Mouse (Mus musculus): Measurements from ENCODE around the gene Chd6.

Gene Chd6

DNA sequence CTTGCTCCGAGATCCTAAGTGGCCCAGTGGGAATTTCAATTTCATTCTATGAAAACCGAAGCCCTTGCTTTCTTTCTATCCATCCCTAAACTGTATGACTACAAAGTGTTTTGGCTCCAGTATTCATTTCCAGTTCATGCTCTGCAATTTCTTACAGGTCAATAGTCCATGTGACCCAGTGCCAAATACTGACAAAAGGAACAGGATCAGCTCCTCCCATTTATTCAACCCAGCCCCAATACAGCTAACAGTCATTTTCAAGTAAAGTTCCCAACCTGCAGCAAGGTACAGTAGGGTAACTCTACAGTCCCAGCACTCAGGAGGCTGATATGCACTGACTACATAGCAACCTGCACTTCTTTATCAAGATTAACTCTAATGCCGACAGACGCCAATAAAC, 50.0 kb downstream of the Chd6 start:
- no peak for TF ChIP-seq CTCF (conservative IDR thresholded peaks at IDR 0.05; ENCODE audit: low read length)
- no peak for TF ChIP-seq POU5F1 (IDR thresholded peaks at IDR 0.05; ENCODE audit: borderline replicate concordance, low read length)
- TF ChIP-seq NANOG (IDR thresholded peaks at IDR 0.05; ENCODE audit: borderline replicate concordance, low read length): no peak
- peaks cover 39% of the 10 kb centered on the region for H3K36me3 ChIP-seq (ENCODE audit: insufficient read depth, low read length)
- no peaks in the 10 kb centered on the region for H3K27me3 ChIP-seq (ENCODE audit: insufficient read depth, low read length)
- H3K4me1 ChIP-seq (replicated peaks; ENCODE audit: low read depth, low read length): peaks cover 7% of the 10 kb centered on the region
- H3K4me3 ChIP-seq (replicated peaks; ENCODE audit: low read length): no peak overlapping the region
- H3K9me3 ChIP-seq (ENCODE audit: low read length): peaks cover 24% of the 10 kb centered on the region

DNA sequence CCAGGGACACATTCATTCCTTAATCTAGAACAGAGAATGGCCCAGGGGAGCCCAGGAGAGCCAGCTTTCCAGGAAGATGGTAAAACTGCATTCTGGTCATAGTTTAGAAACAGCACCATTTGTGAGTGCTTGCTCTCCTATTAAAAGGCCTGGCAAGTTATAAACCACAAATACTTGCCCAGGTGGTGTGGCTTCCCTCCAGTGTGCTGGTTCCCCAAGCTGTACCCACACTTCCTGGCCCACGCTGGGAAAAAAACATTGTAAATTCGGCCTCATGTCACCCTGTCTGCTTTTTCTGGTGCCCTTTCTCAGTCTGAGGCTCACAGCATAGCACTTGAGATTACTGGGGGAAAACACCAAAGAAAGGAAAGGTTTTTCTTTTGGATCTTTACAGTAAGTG, 55.1 kb downstream of the Chd6 start:
- Histone ChIP-seq H3K9me3 (ENCODE audit: low read length) (peaks cover 24% of the 10 kb centered on the region), H3K4me3 (replicated peaks; ENCODE audit: low read length) (no peak overlapping the region), H3K36me3 (ENCODE audit: insufficient read depth, low read length) (peaks cover 71% of the 10 kb centered on the region), H3K27me3 (ENCODE audit: insufficient read depth, low read length) (no peaks in the 10 kb centered on the region), H3K4me1 (replicated peaks; ENCODE audit: low read depth, low read length) (no peaks in the 10 kb centered on the region)
- TF ChIP-seq CTCF (conservative IDR thresholded peaks at IDR 0.05; ENCODE audit: low read length): no peak
- no peak for TF ChIP-seq POU5F1 (IDR thresholded peaks at IDR 0.05; ENCODE audit: borderline replicate concordance, low read length)
- no peak for TF ChIP-seq NANOG (IDR thresholded peaks at IDR 0.05; ENCODE audit: borderline replicate concordance, low read length)

DNA sequence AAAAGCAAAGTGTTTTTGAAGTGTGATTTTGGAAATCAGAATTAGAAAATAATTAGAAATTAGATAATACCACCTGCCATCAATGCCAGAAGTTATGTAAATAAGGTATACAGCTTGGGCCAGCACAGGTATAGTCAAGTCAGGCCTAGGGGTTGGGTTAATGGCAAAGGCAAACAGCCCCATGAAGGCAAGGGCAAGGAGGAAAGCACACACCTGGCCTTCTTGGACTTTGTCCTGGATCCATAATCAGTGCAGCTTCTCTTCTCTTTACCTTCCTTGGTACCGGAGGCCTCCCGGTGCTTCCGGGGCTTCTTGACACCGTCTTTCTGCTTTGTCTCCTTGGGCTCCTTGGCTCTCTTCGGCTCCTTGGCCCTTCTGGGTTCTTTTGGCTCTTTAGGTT, 56.7 kb downstream of the Chd6 start:
- no peaks in the 10 kb centered on the region for H3K27me3 ChIP-seq (ENCODE audit: insufficient read depth, low read length)
- TF ChIP-seq POU5F1 (IDR thresholded peaks at IDR 0.05; ENCODE audit: borderline replicate concordance, low read length) (no peak), CTCF (conservative IDR thresholded peaks at IDR 0.05; ENCODE audit: low read length) (no peak), NANOG (IDR thresholded peaks at IDR 0.05; ENCODE audit: borderline replicate concordance, low read length) (no peak)
- H3K4me3 ChIP-seq (replicated peaks; ENCODE audit: low read length): no peak overlapping the region

DNA sequence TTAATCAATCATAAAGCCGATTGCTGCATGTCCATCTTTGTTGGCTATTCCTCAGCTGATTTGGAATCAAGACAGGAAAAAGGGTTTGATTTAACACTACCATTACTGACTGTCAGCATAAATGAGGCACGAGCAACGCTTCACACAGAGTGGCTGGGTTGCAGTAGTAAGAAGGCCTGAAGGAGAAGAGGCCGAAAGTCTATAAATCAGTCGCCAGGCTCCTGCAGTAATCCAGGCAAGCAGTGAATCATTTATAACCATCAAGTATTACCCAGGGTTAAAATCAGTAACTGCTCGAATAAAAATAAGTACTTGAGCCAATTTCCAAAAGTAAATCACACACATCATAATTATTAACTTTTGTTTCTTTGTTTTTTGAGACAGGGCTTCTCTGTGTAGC, 59.4 kb downstream of the Chd6 start:
- peaks cover 75% of the 10 kb centered on the region for H3K36me3 ChIP-seq (ENCODE audit: insufficient read depth, low read length)
- no peaks in the 10 kb centered on the region for H3K4me1 ChIP-seq (replicated peaks; ENCODE audit: low read depth, low read length)
- TF ChIP-seq NANOG (IDR thresholded peaks at IDR 0.05; ENCODE audit: borderline replicate concordance, low read length): no peak
- no peak for TF ChIP-seq POU5F1 (IDR thresholded peaks at IDR 0.05; ENCODE audit: borderline replicate concordance, low read length)
- no peak for TF ChIP-seq CTCF (conservative IDR thresholded peaks at IDR 0.05; ENCODE audit: low read length)
- no peaks in the 10 kb centered on the region for H3K27me3 ChIP-seq (ENCODE audit: insufficient read depth, low read length)
- no peak overlapping the region for H3K4me3 ChIP-seq (replicated peaks; ENCODE audit: low read length)
- H3K9me3 ChIP-seq (ENCODE audit: low read length): no peaks in the 10 kb centered on the region; the same call in 1 of the 2 replicates

More for the DNA sequence above, 56.7 kb downstream of the Chd6 start:
- peaks cover 21% of the 10 kb centered on the region for H3K9me3 ChIP-seq (ENCODE audit: low read length)
- peaks cover 78% of the 10 kb centered on the region for H3K36me3 ChIP-seq (ENCODE audit: insufficient read depth, low read length)
- no peaks in the 10 kb centered on the region for H3K4me1 ChIP-seq (replicated peaks; ENCODE audit: low read depth, low read length)

DNA sequence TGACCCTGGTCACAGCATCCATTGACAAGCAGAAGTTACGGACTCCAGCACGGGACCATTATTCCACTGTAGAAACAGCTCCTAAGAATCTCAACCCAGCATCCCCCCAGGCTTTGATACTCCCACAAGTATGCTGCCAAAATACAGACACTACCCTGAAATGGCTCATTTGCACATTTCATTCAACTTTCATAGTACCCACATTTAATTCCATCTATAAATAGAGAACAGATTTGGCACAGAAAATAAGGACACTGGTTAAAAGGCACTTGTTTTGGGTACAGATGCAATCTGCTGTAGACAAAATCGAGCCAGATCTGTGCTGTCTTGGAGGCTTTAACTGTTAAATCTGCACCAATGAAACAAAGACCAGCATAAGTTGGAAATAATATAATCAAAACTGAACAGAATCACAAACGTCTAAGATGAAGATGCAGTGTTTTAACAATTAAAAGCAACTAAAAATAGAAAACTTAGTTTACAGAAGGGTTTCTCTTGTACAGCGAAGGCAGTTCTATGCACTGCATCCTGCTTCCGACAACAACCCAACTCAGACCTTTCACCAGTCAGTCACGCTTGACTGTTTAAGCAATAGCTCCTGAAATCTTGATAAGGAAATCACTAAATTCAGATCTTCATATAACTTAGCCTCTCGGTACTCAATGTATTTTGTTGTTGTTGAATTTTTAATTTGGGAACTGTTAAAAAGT, 64.2 kb downstream of the Chd6 start:
- Histone ChIP-seq H3K4me3 (replicated peaks; ENCODE audit: low read length) (no peak overlapping the region), H3K27me3 (ENCODE audit: insufficient read depth, low read length) (no peaks in the 10 kb centered on the region), H3K36me3 (ENCODE audit: insufficient read depth, low read length) (peaks cover 63% of the 10 kb centered on the region), H3K4me1 (replicated peaks; ENCODE audit: low read depth, low read length) (no peaks in the 10 kb centered on the region), H3K9me3 (ENCODE audit: low read length) (no peaks in the 10 kb centered on the region)
- TF ChIP-seq CTCF (conservative IDR thresholded peaks at IDR 0.05; ENCODE audit: low read length): no peak
- TF ChIP-seq POU5F1 (IDR thresholded peaks at IDR 0.05; ENCODE audit: borderline replicate concordance, low read length): no peak
- TF ChIP-seq NANOG (IDR thresholded peaks at IDR 0.05; ENCODE audit: borderline replicate concordance, low read length): no peak

DNA sequence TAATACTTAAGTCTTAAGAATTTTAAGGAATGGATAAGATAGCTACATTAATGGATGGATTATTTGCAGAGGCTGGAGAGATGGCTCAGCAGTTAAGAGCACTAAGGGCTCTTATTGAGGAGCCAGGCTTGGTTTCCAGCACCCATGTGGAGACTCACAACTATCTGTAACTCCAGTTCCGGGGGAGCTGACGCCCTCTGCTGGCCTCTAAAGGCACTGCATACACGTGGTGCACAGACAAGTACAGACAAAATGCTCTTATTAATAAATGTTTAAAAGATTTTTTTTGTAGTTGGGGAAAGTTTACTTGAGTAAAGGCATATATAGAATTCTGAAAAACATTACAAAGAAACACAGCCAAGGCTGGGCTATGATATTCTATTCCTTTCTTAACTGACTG, 66.0 kb downstream of the Chd6 start:
- Histone ChIP-seq H3K36me3 (ENCODE audit: insufficient read depth, low read length) (peaks cover 68% of the 10 kb centered on the region), H3K4me3 (replicated peaks; ENCODE audit: low read length) (no peak overlapping the region), H3K27me3 (ENCODE audit: insufficient read depth, low read length) (no peaks in the 10 kb centered on the region), H3K9me3 (ENCODE audit: low read length) (no peaks in the 10 kb centered on the region), H3K4me1 (replicated peaks; ENCODE audit: low read depth, low read length) (no peaks in the 10 kb centered on the region)
- peak; percentile 92 for TF ChIP-seq CTCF (conservative IDR thresholded peaks at IDR 0.05; ENCODE audit: low read length)
- no peak for TF ChIP-seq POU5F1 (IDR thresholded peaks at IDR 0.05; ENCODE audit: borderline replicate concordance, low read length)
- no peak for TF ChIP-seq NANOG (IDR thresholded peaks at IDR 0.05; ENCODE audit: borderline replicate concordance, low read length)

DNA sequence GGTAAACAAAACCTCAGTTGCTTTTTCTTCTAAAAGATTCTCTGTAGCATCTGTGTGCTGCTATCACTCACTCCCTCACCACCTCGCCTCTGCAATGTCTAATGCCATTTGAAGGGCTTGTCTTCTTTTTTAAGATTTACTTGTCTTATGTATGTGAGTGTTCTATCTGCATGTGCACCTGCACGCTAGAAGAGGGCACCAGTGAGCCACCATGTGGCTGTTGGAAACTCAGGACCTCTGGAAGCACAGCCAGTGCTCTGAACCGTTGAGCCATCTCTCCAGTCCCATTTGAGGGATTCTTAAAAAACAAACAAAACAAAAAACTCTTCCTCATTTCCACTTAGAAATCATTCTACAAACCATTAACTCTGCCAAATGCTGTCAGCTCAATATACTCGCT, 68.1 kb downstream of the Chd6 start:
- Histone ChIP-seq H3K4me1 (replicated peaks; ENCODE audit: low read depth, low read length) (no peaks in the 10 kb centered on the region), H3K4me3 (replicated peaks; ENCODE audit: low read length) (no peak overlapping the region), H3K27me3 (ENCODE audit: insufficient read depth, low read length) (no peaks in the 10 kb centered on the region), H3K9me3 (ENCODE audit: low read length) (no peaks in the 10 kb centered on the region), H3K36me3 (ENCODE audit: insufficient read depth, low read length) (peaks cover 70% of the 10 kb centered on the region)
- TF ChIP-seq CTCF (conservative IDR thresholded peaks at IDR 0.05; ENCODE audit: low read length) (no peak), POU5F1 (IDR thresholded peaks at IDR 0.05; ENCODE audit: borderline replicate concordance, low read length) (no peak), NANOG (IDR thresholded peaks at IDR 0.05; ENCODE audit: borderline replicate concordance, low read length) (no peak)

DNA sequence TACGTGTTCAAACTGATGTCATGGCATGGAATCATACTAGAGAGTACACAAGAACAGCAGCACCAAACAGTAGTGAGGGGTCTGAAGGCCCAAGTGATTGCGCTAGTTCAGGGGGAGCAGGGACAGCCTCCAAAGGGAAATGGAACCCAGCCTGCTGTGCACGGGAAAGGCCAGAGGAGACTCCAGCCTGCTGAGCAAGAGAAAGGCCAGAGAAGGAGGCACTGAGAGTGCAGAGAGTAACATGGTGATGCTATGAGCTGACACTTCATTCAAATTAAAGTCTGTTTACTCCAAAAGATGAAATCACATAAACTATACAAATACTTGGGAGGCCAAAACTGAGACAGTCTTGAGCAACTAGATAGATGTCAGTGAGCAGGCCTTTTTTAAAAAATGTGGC, 71.1 kb downstream of the Chd6 start:
- no peaks in the 10 kb centered on the region for H3K27me3 ChIP-seq (ENCODE audit: insufficient read depth, low read length)
- no peaks in the 10 kb centered on the region for H3K9me3 ChIP-seq (ENCODE audit: low read length)
- TF ChIP-seq CTCF (conservative IDR thresholded peaks at IDR 0.05; ENCODE audit: low read length) (no peak), NANOG (IDR thresholded peaks at IDR 0.05; ENCODE audit: borderline replicate concordance, low read length) (no peak), POU5F1 (IDR thresholded peaks at IDR 0.05; ENCODE audit: borderline replicate concordance, low read length) (no peak)
- H3K4me1 ChIP-seq (replicated peaks; ENCODE audit: low read depth, low read length): no peaks in the 10 kb centered on the region
- no peak overlapping the region for H3K4me3 ChIP-seq (replicated peaks; ENCODE audit: low read length)
- H3K36me3 ChIP-seq (ENCODE audit: insufficient read depth, low read length): peaks cover 84% of the 10 kb centered on the region

DNA sequence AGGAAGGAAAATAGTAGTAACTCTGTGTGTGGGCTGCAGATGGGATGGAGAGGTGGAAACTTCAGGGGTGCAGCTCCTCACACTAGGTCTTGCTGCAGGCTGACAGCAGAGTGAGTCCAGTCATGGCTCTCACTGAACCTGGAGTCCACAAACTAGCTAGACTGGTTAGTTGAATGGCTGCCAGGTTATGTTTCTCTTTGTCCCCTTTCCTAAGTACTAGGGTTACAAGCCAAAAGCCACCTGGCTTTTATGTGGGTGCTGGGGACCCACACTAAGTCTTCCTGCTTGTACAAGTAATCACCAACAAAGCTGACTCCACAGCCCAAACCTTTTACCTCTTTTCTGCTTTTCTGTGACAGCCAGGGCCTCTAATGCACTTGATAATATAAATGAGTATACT, 75.7 kb downstream of the Chd6 start:
- no peak overlapping the region for H3K4me3 ChIP-seq (replicated peaks; ENCODE audit: low read length)
- H3K36me3 ChIP-seq (ENCODE audit: insufficient read depth, low read length): peaks cover 71% of the 10 kb centered on the region
- TF ChIP-seq NANOG (IDR thresholded peaks at IDR 0.05; ENCODE audit: borderline replicate concordance, low read length): no peak
- no peak for TF ChIP-seq POU5F1 (IDR thresholded peaks at IDR 0.05; ENCODE audit: borderline replicate concordance, low read length)
- TF ChIP-seq CTCF (conservative IDR thresholded peaks at IDR 0.05; ENCODE audit: low read length): no peak
- no peaks in the 10 kb centered on the region for H3K9me3 ChIP-seq (ENCODE audit: low read length)
- H3K4me1 ChIP-seq (replicated peaks; ENCODE audit: low read depth, low read length): no peaks in the 10 kb centered on the region
- H3K27me3 ChIP-seq (ENCODE audit: insufficient read depth, low read length): no peaks in the 10 kb centered on the region
